Mouse (Mus musculus) G1E (cell line): ENCODE measurements around the gene 1700008O03Rik. TPM values are rescaled to one million over a fixed set of nuclear protein-coding genes. Genes with fewer than 3 reads are reported as not detected.

Experiments used
- ATAC-seq: 2 replicates; pipeline ENCODE4 v1.8.0; 2016; ENCODE audit warnings: mild to moderate bottlenecking; ENCODE audit not compliant: insufficient number of reproducible peaks, poor library complexity, low FRiP score, severe bottlenecking; ENCODE audit errors: extremely low read depth
- DNase-seq: peaks from one replicate; pipeline ENCODE4 v3.0.0; 2012; ENCODE audit warnings: low spot score
- H3K27me3 ChIP-seq: 2 replicates; pipeline ENCODE4 v1.6.1; 2012; ENCODE audit warnings: mild to moderate bottlenecking, low read length, inconsistent platforms; ENCODE audit not compliant: insufficient read depth
- H3K36me3 ChIP-seq: replicated peaks from 2 replicates; pipeline ENCODE3; 2012; ENCODE audit warnings: mild to moderate bottlenecking, inconsistent platforms
- H3K4me1 ChIP-seq: 2 replicates; pipeline ENCODE4 v1.6.1; 2012; ENCODE audit warnings: low read depth, low read length, inconsistent platforms, mixed read lengths; ENCODE audit not compliant: insufficient read depth
- H3K4me3 ChIP-seq: 2 replicates; pipeline ENCODE4 v1.5.1; 2012; ENCODE audit warnings: low read depth, mild to moderate bottlenecking, inconsistent platforms, low read length, moderate library complexity, mixed read lengths
- H3K9me3 ChIP-seq: replicated peaks from 2 replicates; pipeline ENCODE4 v1.6.1; 2012; ENCODE audit warnings: inconsistent platforms
- CTCF ChIP-seq: IDR thresholded peaks from 2 replicates; pipeline ENCODE4 v1.5.1; 2012; ENCODE audit warnings: low read depth, low read length, inconsistent platforms, mixed read lengths
- GATA1 ChIP-seq: IDR thresholded peaks from 2 replicates; pipeline ENCODE4 v1.6.1; 2012; ENCODE audit warnings: borderline replicate concordance, low read length, inconsistent platforms, mixed read lengths
- GATA2 ChIP-seq: IDR thresholded peaks from 2 replicates; pipeline ENCODE4 v1.6.1; 2012; ENCODE audit warnings: low read depth, low read length, inconsistent platforms, borderline replicate concordance
- POLR2AphosphoS5 ChIP-seq: IDR thresholded peaks from 2 replicates; pipeline ENCODE4 v1.6.1; 2012; ENCODE audit warnings: low read depth, low read length, inconsistent platforms; ENCODE audit not compliant: insufficient replicate concordance
- TAL1 ChIP-seq: conservative IDR thresholded peaks from 2 replicates; pipeline ENCODE4 v1.6.1; 2012; ENCODE audit warnings: low read depth, low read length, inconsistent platforms, mixed read lengths
- polyA plus RNA-seq: library from polyadenylated mRNA; stranded (reverse); fragments of >175 nt; gene quantifications from 2 replicates; pipeline ENCODE4 v1.2.3, GENCODE M21; 2012
- total RNA-seq, 2 experiments: library from RNA; stranded (forward) in 1 of 2; stranded (reverse) in 1 of 2; fragments of 200-1000 nt in 1 of 2; fragments of >200 nt in 1 of 2; fragmentation: Nextera tagmentation in 1 of 2; gene quantifications; 2 replicates each; pipeline ENCODE4 v1.2.3; 2014 to 2017

1700008O03Rik gene
- total and polyA plus RNA-seq, 3 experiments: 0.11 to 2.5 (median 0.49) TPM

GRCm38 (mm10) chr7:44334139-44334538, 51.5 kb downstream of the 1700008O03Rik start:
- no peak for TF ChIP-seq TAL1
- no peak for TF ChIP-seq GATA2
- TF ChIP-seq POLR2AphosphoS5: no peak
- TF ChIP-seq GATA1: no peak
- TF ChIP-seq CTCF: no peak
- Histone ChIP-seq H3K27me3 (peaks cover 10% of the 10 kb centered on the region; the same call in 1 of the 2 replicates), H3K36me3 (no peaks in the 10 kb centered on the region), H3K4me1 (no peaks in the 10 kb centered on the region), H3K9me3 (no peaks in the 10 kb centered on the region), H3K4me3 (no peak overlapping the region)
- DNase-seq: no peak
- no peak for ATAC-seq

- TF ChIP-seq TAL1: no peak
- no peak for DNase-seq
- Histone ChIP-seq H3K27me3 (peaks cover 9% of the 10 kb centered on the region), H3K4me3 (no peak overlapping the region), H3K36me3 (no peaks in the 10 kb centered on the region), H3K9me3 (no peaks in the 10 kb centered on the region), H3K4me1 (no peaks in the 10 kb centered on the region)
- no peak for ATAC-seq
These were observed 53.3 kb downstream of the 1700008O03Rik start for GRCm38 (mm10) chr7:44332336-44332735.

GRCm38 (mm10) chr7:44326614-44327013, 59.0 kb downstream of the 1700008O03Rik start:
- H3K9me3 ChIP-seq: no peaks in the 10 kb centered on the region
- no peak for TF ChIP-seq POLR2AphosphoS5
- no peak for TF ChIP-seq TAL1
- no peak for TF ChIP-seq GATA2
- no peak for TF ChIP-seq CTCF
- TF ChIP-seq GATA1: no peak
- peaks cover 7% of the 10 kb centered on the region for H3K27me3 ChIP-seq
- ATAC-seq: no peak
- no peak for DNase-seq
- no peaks in the 10 kb centered on the region for H3K4me1 ChIP-seq
- no peaks in the 10 kb centered on the region for H3K36me3 ChIP-seq
- no peak overlapping the region for H3K4me3 ChIP-seq

GRCm38 (mm10) chr7:44322290-44322689, 63.3 kb downstream of the 1700008O03Rik start:
- Histone ChIP-seq H3K4me1 (no peaks in the 10 kb centered on the region), H3K4me3 (no peak overlapping the region), H3K36me3 (no peaks in the 10 kb centered on the region), H3K9me3 (no peaks in the 10 kb centered on the region), H3K27me3 (peaks cover 11% of the 10 kb centered on the region; the same call in 1 of the 2 replicates)
- TF ChIP-seq GATA1: no peak
- TF ChIP-seq POLR2AphosphoS5: no peak
- TF ChIP-seq TAL1: no peak
- no peak for TF ChIP-seq CTCF
- no peak for TF ChIP-seq GATA2
- ATAC-seq (no peak), DNase-seq (no peak)

- no peak for DNase-seq
- Histone ChIP-seq H3K4me1 (no peaks in the 10 kb centered on the region), H3K4me3 (no peak overlapping the region), H3K27me3 (peaks cover 11% of the 10 kb centered on the region), H3K36me3 (no peaks in the 10 kb centered on the region), H3K9me3 (no peaks in the 10 kb centered on the region)
- no peak for ATAC-seq
- TF ChIP-seq TAL1 (no peak), POLR2AphosphoS5 (no peak), GATA1 (no peak), CTCF (no peak), GATA2 (no peak)
These were observed 64.7 kb downstream of the 1700008O03Rik start for GRCm38 (mm10) chr7:44320886-44321285.

- peaks cover 13% of the 10 kb centered on the region for H3K27me3 ChIP-seq
- ATAC-seq: no peak
- no peak for TF ChIP-seq CTCF
- TF ChIP-seq POLR2AphosphoS5: no peak
- TF ChIP-seq GATA2: no peak
- TF ChIP-seq GATA1: no peak
- no peak for TF ChIP-seq TAL1
- no peaks in the 10 kb centered on the region for H3K36me3 ChIP-seq
- no peak for DNase-seq
- no peak overlapping the region for H3K4me3 ChIP-seq
- H3K4me1 ChIP-seq: no peaks in the 10 kb centered on the region
- H3K9me3 ChIP-seq: no peaks in the 10 kb centered on the region
These were observed 67.7 kb downstream of the 1700008O03Rik start for GRCm38 (mm10) chr7:44317913-44318312.

GRCm38 (mm10) chr7:44312484-44312883, 73.1 kb downstream of the 1700008O03Rik start:
- H3K27me3 ChIP-seq: peaks cover 60% of the 10 kb centered on the region
- no peaks in the 10 kb centered on the region for H3K9me3 ChIP-seq
- no peak for DNase-seq
- no peak for ATAC-seq
- no peak for TF ChIP-seq CTCF
- TF ChIP-seq TAL1: no peak
- no peak for TF ChIP-seq GATA1
- TF ChIP-seq GATA2: no peak
- no peak for TF ChIP-seq POLR2AphosphoS5
- H3K36me3 ChIP-seq: no peaks in the 10 kb centered on the region
- no peak overlapping the region for H3K4me3 ChIP-seq
- H3K4me1 ChIP-seq: peaks cover 9% of the 10 kb centered on the region; the same call in 1 of the 2 replicates
